Comparison of ENCODE assay signal across 8 mouse cellular contexts in the genomic region with DNA sequence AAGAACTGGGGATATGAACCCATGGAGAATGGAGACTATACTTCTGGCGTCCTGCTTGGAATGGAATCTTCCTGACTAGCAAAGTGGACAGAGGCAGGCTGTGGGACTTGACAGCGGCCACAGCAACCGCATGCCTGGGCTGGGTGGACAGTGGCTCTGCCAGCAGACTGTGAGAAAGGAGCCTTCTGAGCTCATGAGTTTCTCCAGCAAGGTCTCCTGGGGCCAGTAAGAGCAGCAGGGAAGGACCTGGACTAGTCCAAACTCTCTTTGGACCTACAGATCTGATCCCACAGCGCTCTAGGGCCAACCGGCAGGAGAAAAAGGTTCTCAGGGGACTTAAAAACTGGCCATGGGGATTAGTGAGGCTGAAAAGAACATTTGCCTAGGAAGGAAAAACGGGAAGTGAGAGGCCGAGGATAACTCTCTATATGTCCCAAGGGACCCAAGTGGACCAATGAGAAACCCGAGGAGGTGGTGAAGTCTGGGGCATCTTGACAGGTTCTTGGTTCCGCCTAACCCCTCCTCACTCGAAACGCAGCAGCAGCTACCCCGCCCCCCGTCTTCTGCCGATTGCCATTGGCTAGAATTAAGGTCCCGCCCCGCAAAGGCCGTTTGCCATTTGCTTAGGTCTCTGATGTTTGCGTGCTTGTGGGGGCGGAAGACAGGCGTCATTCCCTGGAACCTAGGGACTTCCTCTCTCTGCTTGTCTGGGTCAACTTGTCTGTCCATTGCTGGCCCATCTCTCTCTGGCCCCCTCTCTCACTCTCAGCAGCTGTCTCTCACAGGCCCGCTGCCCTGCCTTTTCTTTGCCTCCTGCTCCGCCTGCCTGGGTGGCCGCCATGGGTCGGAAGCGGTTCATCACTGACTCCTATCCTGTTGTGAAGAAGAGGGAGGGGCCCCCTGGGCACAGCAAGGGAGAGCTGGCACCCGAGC. TPM values are rescaled to one million over a fixed set of nuclear protein-coding genes. Genes with fewer than 3 reads are reported as not detected.
A peak's percentile ranks its signal among the peaks of the same experiment; 100 is the strongest.
DNase-seq lines count a peak whose midpoint lies in the region; ATAC-seq lines count a peak whose summit lies in the region.

A gene (plus strand): TSS at position 647 of the 933 bp plus-strand sequence.

- H3K9me3 ChIP-seq in forebrain, embryonic 10.5 days, result no peaks in the 10 kb centered on the region
- H3K9me3 ChIP-seq in heart, embryonic 15.5 days (replicated peaks), result no peaks in the 10 kb centered on the region
- H3K9me3 ChIP-seq in liver, embryonic 15.5 days (replicated peaks), result no peaks in the 10 kb centered on the region
- H3K9me3 ChIP-seq in neural tube, embryonic 12.5 days, result no peaks in the 10 kb centered on the region

- H3K27me3 ChIP-seq in forebrain, embryonic 10.5 days (ENCODE audit: poor library complexity, severe bottlenecking), result peaks cover 32% of the 10 kb centered on the region
- H3K27me3 ChIP-seq in heart, embryonic 15.5 days, result 0 out of 2 replicates have a peak, but pooled peaks cover 6% of the 10 kb centered on the region
- H3K27me3 ChIP-seq in liver, embryonic 15.5 days, result peaks cover 31% of the 10 kb centered on the region
- H3K27me3 ChIP-seq in neural tube, embryonic 12.5 days (replicated peaks), result peaks cover 6% of the 10 kb centered on the region

- peak; percentile 87 to 94 for DNase-seq in CD8-positive naive resting alpha-beta T cell, adult 2 months (ENCODE audit: low read depth in 2 of 2, low spot score in 2 of 2)
- peak; percentile 89 for DNase-seq in c-Kit-positive CD71-negative TER-119-negative erythroid progenitor cells, embryonic 14.5 days (ENCODE audit: low read depth)
- peak; percentile 90 for DNase-seq in forebrain, embryonic 10.5 days (ENCODE audit: extremely low spot score, low spot score)
- peak; percentile 99 to 100 for DNase-seq in kidney, postnatal 36 days
- peak; percentile 99 for DNase-seq in telencephalon, adult 2 months (ENCODE audit: low read depth, low spot score)

- H3K4me2 ChIP-seq in heart, embryonic 15.5 days, result peak within 1 kb of the TSS; percentile 85
- H3K4me2 ChIP-seq in liver, embryonic 15.5 days, result peak within 1 kb of the TSS; percentile 85
- H3K4me2 ChIP-seq in neural tube, embryonic 12.5 days (replicated peaks), result peak within 1 kb of the TSS; percentile 84

- peak within 1 kb of the TSS; percentile 67 for H3K9ac ChIP-seq in heart, embryonic 15.5 days
- peak within 1 kb of the TSS; percentile 67 for H3K9ac ChIP-seq in liver, embryonic 15.5 days
- H3K9ac ChIP-seq in neural tube, embryonic 12.5 days, result peak within 1 kb of the TSS; percentile 68

- no peaks in the 10 kb centered on the region for H3K36me3 ChIP-seq in forebrain, embryonic 10.5 days (replicated peaks)
- no peaks in the 10 kb centered on the region for H3K36me3 ChIP-seq in heart, embryonic 15.5 days
- no peaks in the 10 kb centered on the region for H3K36me3 ChIP-seq in liver, embryonic 15.5 days (replicated peaks)
- no peaks in the 10 kb centered on the region for H3K36me3 ChIP-seq in neural tube, embryonic 12.5 days

- peak within 1 kb of the TSS; percentile 71 for H3K4me3 ChIP-seq in forebrain, embryonic 10.5 days
- H3K4me3 ChIP-seq in heart, embryonic 15.5 days, result peak within 1 kb of the TSS; percentile 61
- peak within 1 kb of the TSS; percentile 66 for H3K4me3 ChIP-seq in liver, embryonic 15.5 days (replicated peaks)
- H3K4me3 ChIP-seq in neural tube, embryonic 12.5 days, result peak within 1 kb of the TSS; percentile 46

- peak; percentile 91 for ATAC-seq in heart, embryonic 15.5 days (replicated peaks; ENCODE audit: insufficient number of reproducible peaks, insufficient read depth, low FRiP score, low read depth)
- peak; percentile 87 for ATAC-seq in liver, embryonic 15.5 days (ENCODE audit: insufficient read depth)
- ATAC-seq in neural tube, embryonic 12.5 days (ENCODE audit: low FRiP score, low read depth), result peak; percentile 91

- 13% methylated on average over 26 of the region's 26 CpGs for WGBS in forebrain, embryonic 10.5 days
- 8% methylated on average over 26 of the region's 26 CpGs for WGBS in heart, embryonic 15.5 days
- WGBS in liver, embryonic 15.5 days (ENCODE audit: insufficient replicate concordance), result 13% methylated on average over 26 of the region's 26 CpGs
- 12% methylated on average over 26 of the region's 26 CpGs for WGBS in neural tube, embryonic 12.5 days

- H3K4me1 ChIP-seq in forebrain, embryonic 10.5 days, result peaks cover 25% of the 10 kb centered on the region
- peaks cover 16% of the 10 kb centered on the region for H3K4me1 ChIP-seq in heart, embryonic 15.5 days (replicated peaks)
- peaks cover 43% of the 10 kb centered on the region for H3K4me1 ChIP-seq in liver, embryonic 15.5 days (replicated peaks)
- H3K4me1 ChIP-seq in neural tube, embryonic 12.5 days, result peaks cover 6% of the 10 kb centered on the region

- peak within 1 kb of the TSS; percentile 85 for H3K27ac ChIP-seq in forebrain, embryonic 10.5 days
- peak within 1 kb of the TSS; percentile 87 for H3K27ac ChIP-seq in heart, embryonic 15.5 days
- peak within 1 kb of the TSS; percentile 83 for H3K27ac ChIP-seq in liver, embryonic 15.5 days (replicated peaks)
- H3K27ac ChIP-seq in neural tube, embryonic 12.5 days, result peak within 1 kb of the TSS; percentile 15; the same call in 1 of the 2 replicates

RNA-seq across cellular contexts. Expression of the gene that starts here (rescaled TPM):
- 10.4 and 10.6 TPM in 2 replicates for polyA plus RNA-seq in forebrain, embryonic 10.5 days (2016; fragmentation: Nextera tagmentation; extraction: Ambion mirVana)
- polyA plus RNA-seq in heart, embryonic 15.5 days (2015; fragmentation: Nextera tagmentation; extraction: Ambion mirVana), result 17.1 and 24.1 TPM in 2 replicates
- 13.1 and 15.0 TPM in 2 replicates for polyA plus RNA-seq in liver, embryonic 15.5 days (2015; fragmentation: Nextera tagmentation; extraction: Ambion mirVana)
- 18.7 and 19.8 TPM in 2 replicates for polyA plus RNA-seq in neural tube, embryonic 12.5 days (2016; fragmentation: Nextera tagmentation; extraction: Ambion mirVana)

Comparison
In these comparisons a context has a peak if more than half of its experiments do, and no peak if none do; other contexts are left out.
1. Peak in every context shown above with its lines: DNase-seq, ATAC-seq, H3K4me3 ChIP-seq and H3K27ac ChIP-seq.
2. H3K27ac ChIP-seq: peak in every context shown above with its lines; median percentile 87 in heart, embryonic 15.5 days; 85 in forebrain, embryonic 10.5 days; 83 in liver, embryonic 15.5 days; 15 in neural tube, embryonic 12.5 days.